13 mouse cellular contexts compared by ENCODE assay signal in the genomic region with DNA sequence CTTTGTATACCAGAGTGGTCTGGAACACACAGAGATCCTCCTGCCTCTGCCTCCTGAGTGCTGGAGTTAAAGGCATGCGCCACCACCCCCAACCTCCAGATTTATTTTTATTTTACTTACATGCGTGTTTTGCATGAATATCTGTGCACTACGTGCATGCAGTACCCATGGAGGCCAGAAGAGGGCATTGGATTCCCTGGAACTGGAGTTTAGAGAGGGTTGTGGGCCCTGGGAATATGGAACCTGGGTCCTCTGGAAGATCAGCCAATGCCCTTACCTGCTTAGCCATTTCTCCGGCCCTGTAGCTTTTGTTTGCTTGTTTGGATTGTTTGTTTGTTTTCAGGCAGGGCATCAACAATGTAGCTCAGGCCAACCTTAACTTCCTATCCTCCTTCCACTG. TPM values are rescaled to one million over a fixed set of nuclear protein-coding genes. Genes with fewer than 3 reads are reported as not detected.
A peak's percentile ranks its signal among the peaks of the same experiment; 100 is the strongest.
DNase-seq lines count a peak whose midpoint lies in the region; ATAC-seq and TF ChIP-seq lines count a peak whose summit lies in the region.
"Had no signal": no experiment of that assay in that cellular context is flagged by ENCODE, and none has a peak within 500 bp of the region (broad histone marks: within the 10 kb centered on the region; RNA-seq: fewer than 3 reads in every experiment).

No protein-coding gene starts in this region.

- H3K27ac ChIP-seq in kidney, postnatal 0 days, result no peak overlapping the region
- H3K27ac ChIP-seq: embryonic facial prominence, embryonic 12.5 days; forebrain, embryonic 15.5 days; midbrain, embryonic 12.5 days had no signal

- H3K9ac ChIP-seq in kidney, postnatal 0 days (ENCODE audit: low read depth, low read length), result no peak overlapping the region
- H3K9ac ChIP-seq: embryonic facial prominence, embryonic 12.5 days; forebrain, embryonic 15.5 days; midbrain, embryonic 12.5 days had no signal

- no peaks in the 10 kb centered on the region for H3K9me3 ChIP-seq in kidney, postnatal 0 days (replicated peaks; ENCODE audit: low read length)
- H3K9me3 ChIP-seq: embryonic facial prominence, embryonic 12.5 days; forebrain, embryonic 15.5 days; midbrain, embryonic 12.5 days had no signal

- H3K4me2 ChIP-seq in kidney, postnatal 0 days (ENCODE audit: low read length), result no peak overlapping the region
- H3K4me2 ChIP-seq: embryonic facial prominence, embryonic 12.5 days; forebrain, embryonic 15.5 days; midbrain, embryonic 12.5 days had no signal

- no peak overlapping the region for H3K4me3 ChIP-seq in kidney, postnatal 0 days (replicated peaks; ENCODE audit: low read depth, low read length)
- H3K4me3 ChIP-seq: embryonic facial prominence, embryonic 12.5 days; forebrain, embryonic 15.5 days; midbrain, embryonic 12.5 days had no signal

- peak; percentile 41 for DNase-seq in CD4-positive, CD25-positive, alpha-beta regulatory T cell, adult 2 months (ENCODE audit: low read depth, low spot score)
- no peak for DNase-seq in kidney, postnatal 0 days (ENCODE audit: low spot score)
- DNase-seq in kidney, adult 8-10 months, result no peak
- DNase-seq in right cerebral cortex, postnatal 14 days, result peak; percentile 23
- DNase-seq in right cerebral cortex, postnatal 25 days, result no peak
- peak; percentile 37 for DNase-seq in thymus, postnatal 14 days
- DNase-seq in urinary bladder, postnatal 14 days (ENCODE audit: low spot score), result no peak
- DNase-seq: cerebellum, adult 18-20 months; layer of hippocampus, adult 9-11 months had no signal

- H3K4me1 ChIP-seq in kidney, postnatal 0 days (replicated peaks; ENCODE audit: insufficient read depth, low read length), result no peaks in the 10 kb centered on the region
- H3K4me1 ChIP-seq: embryonic facial prominence, embryonic 12.5 days; midbrain, embryonic 12.5 days had no signal

- no peaks in the 10 kb centered on the region for H3K36me3 ChIP-seq in kidney, postnatal 0 days (ENCODE audit: insufficient read depth, low read length)
- H3K36me3 ChIP-seq: embryonic facial prominence, embryonic 12.5 days; forebrain, embryonic 15.5 days; midbrain, embryonic 12.5 days had no signal

- ATAC-seq in CD4-positive, CD25-positive, alpha-beta regulatory T cell, adult 4 months, result no peak
- no peak for ATAC-seq in kidney, postnatal 0 days (replicated peaks; ENCODE audit: low FRiP score, low read depth)
- ATAC-seq: forebrain, embryonic 15.5 days had no signal

- peak; percentile 62 for TF ChIP-seq CTCF in kidney, postnatal 0 days (IDR thresholded peaks at IDR 0.05; ENCODE audit: low read depth)

- no peaks in the 10 kb centered on the region for H3K27me3 ChIP-seq in kidney, postnatal 0 days (ENCODE audit: insufficient read depth, low read length)
- H3K27me3 ChIP-seq: embryonic facial prominence, embryonic 12.5 days; forebrain, embryonic 15.5 days; midbrain, embryonic 12.5 days had no signal

- 79% methylated on average over 4 of the region's 4 CpGs for WGBS in kidney, postnatal 0 days

RNA-seq across cellular contexts. Expression of gene Anxa6, which starts 8.1 kb away (rescaled TPM):
- polyA plus RNA-seq in CD4-positive, CD25-positive, alpha-beta regulatory T cell, adult 4 months (2017; shearing (Covaris generic)), result 100 to 1,000 TPM; 387 to 504 TPM
- polyA plus RNA-seq in kidney, postnatal 0 days (2015; fragmentation: Nextera tagmentation; extraction: Ambion mirVana), result 146 and 176 TPM in 2 replicates

RNA-seq across cellular contexts. Expression of gene Ccdc69, which starts 36.6 kb away (rescaled TPM):
- polyA plus RNA-seq in CD4-positive, CD25-positive, alpha-beta regulatory T cell, adult 4 months (2017; shearing (Covaris generic)), result 10 to 100 TPM; 68.2 to 80.6 TPM
- polyA plus RNA-seq in kidney, postnatal 0 days (2015; fragmentation: Nextera tagmentation; extraction: Ambion mirVana), result 2.4 and 2.5 TPM in 2 replicates
- polyA plus RNA-seq: midbrain, embryonic 12.5 days had no signal

RNA-seq across cellular contexts. Expression of gene Gm2a, which starts 56.6 kb away (rescaled TPM):
- polyA plus RNA-seq in CD4-positive, CD25-positive, alpha-beta regulatory T cell, adult 4 months (2017; shearing (Covaris generic)), result 100 to 1,000 TPM; 162 to 185 TPM
- 57.6 and 59.8 TPM in 2 replicates for polyA plus RNA-seq in kidney, postnatal 0 days (2015; fragmentation: Nextera tagmentation; extraction: Ambion mirVana)

Comparison
In these comparisons a context has a peak if more than half of its experiments do, and no peak if none do; other contexts are left out.
1. DNase-seq: peak in CD4-positive, CD25-positive, alpha-beta regulatory T cell, adult 2 months (single experiment), right cerebral cortex, postnatal 14 days (single experiment) and thymus, postnatal 14 days (single experiment); none in kidney, postnatal 0 days (single experiment), kidney, adult 8-10 months (0 of 2), right cerebral cortex, postnatal 25 days (single experiment) and urinary bladder, postnatal 14 days (single experiment).
2. RNA of gene Ccdc69, which starts 36.6 kb away (polyA plus RNA-seq): 68.2 to 80.6 TPM in CD4-positive, CD25-positive, alpha-beta regulatory T cell, adult 4 months; 2.4 to 2.5 TPM in kidney, postnatal 0 days; every median in the first group is over 10 times any median in the second.